Comparison of ENCODE assay signal across 13 mouse cellular contexts in genomic region chr19:10323362-10323837, GRCm38 (mm10). TPM values are rescaled to one million over a fixed set of nuclear protein-coding genes. Genes with fewer than 3 reads are reported as not detected.
A peak's percentile ranks its signal among the peaks of the same experiment; 100 is the strongest.
DNase-seq lines count a peak whose midpoint lies in the region; ATAC-seq lines count a peak whose summit lies in the region.
"Had no signal": no experiment of that assay in that cellular context is flagged by ENCODE, and none has a peak within 500 bp of the region (broad histone marks: within the 10 kb centered on the region; RNA-seq: fewer than 3 reads in every experiment).

No protein-coding gene starts in this region.

- H3K27me3 ChIP-seq in kidney, embryonic 16.5 days (ENCODE audit: insufficient read depth, low read length): no peaks in the 10 kb centered on the region
- no peaks in the 10 kb centered on the region for H3K27me3 ChIP-seq in neural tube, embryonic 14.5 days (ENCODE audit: control insufficient read depth, insufficient read depth, low read length)

- peak; percentile 42 for ATAC-seq in kidney, embryonic 16.5 days (ENCODE audit: low FRiP score, low TSS enrichment)
- peak; percentile 34; the same call in 1 of the 2 replicates for ATAC-seq in neural tube, embryonic 14.5 days (ENCODE audit: low read depth)
- ATAC-seq: Patski had no signal

- WGBS in kidney, embryonic 16.5 days: 12% methylated on average over 9 of the region's 9 CpGs
- WGBS in neural tube, embryonic 14.5 days: 18% methylated on average over 9 of the region's 9 CpGs

- H3K27ac ChIP-seq in kidney, embryonic 16.5 days (ENCODE audit: low read length): no peak overlapping the region
- H3K27ac ChIP-seq in neural tube, embryonic 14.5 days (ENCODE audit: low read depth, low read length): no peak overlapping the region
- H3K27ac ChIP-seq: limb, embryonic 13.5 days had no signal

- no peaks in the 10 kb centered on the region for H3K36me3 ChIP-seq in kidney, embryonic 16.5 days (ENCODE audit: insufficient read depth, low read length)
- no peaks in the 10 kb centered on the region for H3K36me3 ChIP-seq in neural tube, embryonic 14.5 days (ENCODE audit: control insufficient read depth, insufficient read depth, low read length)
- H3K36me3 ChIP-seq: limb, embryonic 13.5 days had no signal

- no peak for DNase-seq in kidney, adult 11 months
- DNase-seq in adrenal gland, postnatal 25 days: peak; percentile 37
- DNase-seq in kidney, postnatal 14 days: peak; percentile 42
- DNase-seq in yolk sac, embryonic 10.5 days (ENCODE audit: low spot score): no peak
- DNase-seq in ovary, adult 18-20 months (ENCODE audit: low spot score): no peak
- DNase-seq: cerebellum, postnatal 36 days; gastrocnemius, postnatal 36 days; thymus, postnatal 14 days had no signal

- no peak overlapping the region for H3K4me2 ChIP-seq in kidney, embryonic 16.5 days (replicated peaks; ENCODE audit: low read depth, low read length)
- no peak overlapping the region for H3K4me2 ChIP-seq in neural tube, embryonic 14.5 days (ENCODE audit: low read depth, low read length)
- H3K4me2 ChIP-seq: limb, embryonic 13.5 days had no signal

- no peaks in the 10 kb centered on the region for H3K9me3 ChIP-seq in kidney, embryonic 16.5 days (ENCODE audit: low read length)
- no peaks in the 10 kb centered on the region for H3K9me3 ChIP-seq in neural tube, embryonic 14.5 days (ENCODE audit: control insufficient read depth, low read length)
- H3K9me3 ChIP-seq: limb, embryonic 13.5 days had no signal

- peaks cover 6% of the 10 kb centered on the region; the same call in 1 of the 2 replicates for H3K4me1 ChIP-seq in kidney, embryonic 16.5 days (ENCODE audit: insufficient read depth, low read length)
- H3K4me1 ChIP-seq in neural tube, embryonic 14.5 days (ENCODE audit: control insufficient read depth, insufficient read depth, low read length): no peaks in the 10 kb centered on the region

- H3K4me3 ChIP-seq in kidney, embryonic 16.5 days (ENCODE audit: low read length): no peak overlapping the region
- no peak overlapping the region for H3K4me3 ChIP-seq in neural tube, embryonic 14.5 days (ENCODE audit: low read depth, low read length)
- H3K4me3 ChIP-seq: limb, embryonic 13.5 days had no signal

- H3K9ac ChIP-seq in kidney, embryonic 16.5 days (replicated peaks; ENCODE audit: low read length): no peak overlapping the region
- no peak overlapping the region for H3K9ac ChIP-seq in neural tube, embryonic 14.5 days (replicated peaks; ENCODE audit: low read depth, low read length)
- H3K9ac ChIP-seq: limb, embryonic 13.5 days had no signal

RNA-seq across cellular contexts. Expression of gene Dagla, which starts 18.7 kb away (rescaled TPM):
- polyA plus RNA-seq in kidney, embryonic 16.5 days (2015; fragmentation: Nextera tagmentation; extraction: Ambion mirVana): 3.2 and 4.2 TPM in 2 replicates
- 5.5 and 7.3 TPM in 2 replicates for total RNA-seq in adrenal gland, postnatal 25 days (2021)
- polyA plus RNA-seq in neural tube, embryonic 14.5 days (2014; fragmentation: Nextera tagmentation; extraction: Ambion mirVana): 7.8 and 8.9 TPM in 2 replicates
- total RNA-seq: neutrophil, adult 5-6 weeks had no signal

Comparison
In these comparisons a context has a peak if more than half of its experiments do, and no peak if none do; other contexts are left out.
1. DNase-seq: peak in adrenal gland, postnatal 25 days (single experiment) and kidney, postnatal 14 days (single experiment); none in kidney, adult 11 months (single experiment), yolk sac, embryonic 10.5 days (single experiment) and ovary, adult 18-20 months (single experiment).